Mouse (Mus musculus) heart, adult 9 months (tissue): ENCODE data around the gene Grip1.

Experiments
- DNase-seq, 2 experiments: peaks; one replicate each; pipeline ENCODE4 v3.0.0; 2022; ENCODE audit warnings: low spot score in 2 of 2

The Grip1 gene

DNA sequence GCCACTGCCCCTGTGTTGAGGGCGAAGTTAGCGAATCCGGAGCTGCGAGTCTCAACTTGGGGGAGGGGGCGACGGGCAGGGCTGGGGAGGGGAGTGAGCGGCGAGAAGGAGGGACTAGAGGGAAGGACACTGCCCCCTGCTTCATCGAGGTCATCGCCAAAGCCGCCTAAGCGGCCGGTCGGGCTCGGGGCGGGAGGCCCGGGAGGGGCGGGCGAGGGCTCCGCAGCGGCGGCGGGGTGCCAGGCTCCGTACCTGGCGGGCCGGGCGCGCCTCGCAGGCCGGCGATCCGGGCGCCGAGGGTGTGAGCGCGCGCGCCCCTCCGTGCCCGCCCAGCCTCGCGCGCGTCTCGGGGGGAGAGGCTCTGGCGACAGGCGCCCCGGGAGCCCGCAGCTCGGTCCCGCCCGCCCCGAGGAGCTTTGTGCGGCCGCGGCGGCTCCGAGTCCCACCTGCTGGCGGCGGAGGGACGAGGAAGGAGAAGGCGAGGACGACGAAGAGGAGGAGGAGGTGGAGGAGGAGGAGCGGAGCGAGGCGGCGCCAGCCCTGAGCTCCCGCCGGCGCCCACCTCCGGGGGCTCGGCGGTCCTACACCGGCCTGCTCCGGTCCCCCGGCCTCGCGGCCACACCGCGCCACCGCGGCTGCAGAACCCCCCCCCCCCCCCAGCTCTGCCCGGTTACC is at the start of gene Grip1:
TSS of gene Grip1 (plus strand) at position 400 of the 675 bp plus-strand sequence.
- DNase-seq = no peak

DNA sequence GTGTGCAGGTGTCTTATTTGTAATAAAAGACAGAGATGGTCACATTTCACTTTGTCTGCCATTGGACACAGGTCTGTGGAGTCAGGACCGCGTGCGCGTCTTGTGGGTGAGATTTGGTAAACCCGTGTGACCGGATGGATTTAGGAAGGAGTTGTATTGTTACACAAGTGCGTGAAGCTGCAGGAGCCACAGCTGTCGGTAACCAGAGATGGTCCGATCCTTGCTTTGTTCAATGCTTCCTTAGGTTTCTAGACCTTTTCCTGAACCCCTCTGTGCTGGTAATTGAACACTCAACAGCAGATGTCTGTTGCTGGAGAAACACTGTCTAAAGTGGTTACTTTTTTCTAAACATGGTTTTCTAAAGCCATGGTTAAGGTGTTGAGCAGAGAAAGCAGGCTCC is 48.5 kb upstream of the Grip1 start:
- no peak for DNase-seq

DNA sequence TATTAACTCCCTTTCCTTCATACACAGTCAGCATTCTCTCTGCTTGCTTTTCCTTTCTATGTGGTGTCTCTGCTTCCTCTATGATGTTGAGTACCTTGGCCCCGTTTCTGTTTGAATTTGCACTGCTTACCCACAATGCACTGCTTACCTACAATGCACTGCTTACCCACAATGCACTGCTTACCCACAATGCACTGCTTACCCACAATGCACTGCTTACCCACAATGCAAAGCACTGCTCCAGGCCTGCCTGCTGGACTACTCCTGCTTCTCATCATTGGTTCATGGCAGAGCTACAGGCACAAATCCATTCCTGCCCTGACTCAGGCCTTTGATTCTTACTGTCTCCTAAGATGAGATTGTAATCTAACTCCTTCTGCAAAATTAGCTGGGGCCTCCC is 48.0 kb upstream of the Grip1 start:
- no peak for DNase-seq

DNA sequence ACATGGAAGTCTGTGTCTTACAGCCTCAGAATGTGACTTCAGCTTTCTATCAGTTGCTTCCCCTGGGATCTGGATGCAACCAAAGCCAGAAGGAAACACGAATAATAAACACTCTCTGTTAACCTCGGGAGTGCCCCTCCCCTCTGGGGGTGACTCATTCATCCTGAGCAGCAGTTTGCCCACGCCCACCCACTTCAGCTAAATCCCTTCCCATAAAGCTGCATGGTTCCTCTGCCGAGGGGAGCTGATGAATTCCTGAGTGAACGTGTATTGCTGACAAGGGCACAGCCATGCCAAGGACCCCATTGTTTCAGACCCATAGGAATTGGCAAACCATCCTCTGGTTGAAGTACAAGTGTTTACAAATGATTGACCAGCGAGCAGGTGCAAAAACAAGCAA is 45.3 kb upstream of the Grip1 start:
- no peak for DNase-seq

DNA sequence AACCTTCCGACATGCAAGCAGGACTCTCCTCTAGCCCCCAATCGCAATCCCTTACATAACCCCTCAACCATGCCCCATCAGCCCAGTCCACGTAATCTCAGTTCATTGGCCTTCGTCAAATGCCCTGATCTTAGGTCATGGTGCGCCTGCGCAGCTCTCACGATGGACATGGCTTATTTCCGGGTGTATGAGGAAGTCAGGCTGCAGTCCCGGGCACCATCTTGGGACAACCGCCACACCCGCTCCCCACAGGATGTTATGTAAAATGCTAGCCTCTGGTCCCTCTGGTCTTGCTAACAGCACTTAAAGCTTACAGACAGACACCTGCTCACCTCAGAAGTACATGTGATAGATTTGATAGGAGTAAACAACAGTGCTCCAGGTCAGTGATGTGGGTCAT is 40.4 kb upstream of the Grip1 start:
- no peak for DNase-seq

DNA sequence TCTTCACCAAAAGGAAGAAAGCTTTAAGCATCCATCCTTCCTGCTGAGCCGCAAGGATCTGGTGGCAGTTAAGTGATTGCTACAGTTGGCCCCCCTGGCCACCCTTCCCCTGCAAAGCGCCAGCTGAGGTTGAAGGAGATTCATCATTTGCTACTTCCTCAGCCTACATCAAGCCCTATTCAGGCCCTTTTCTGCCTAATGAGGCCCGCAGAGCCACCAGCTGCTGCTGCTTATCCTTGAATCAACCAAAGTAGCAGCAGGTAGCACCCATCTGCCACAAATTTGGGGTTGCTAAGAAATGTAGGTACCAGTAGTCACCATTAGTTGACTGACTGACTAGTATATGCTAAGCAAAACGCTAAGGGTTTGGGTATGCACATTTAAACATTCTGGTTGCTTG is 38.5 kb upstream of the Grip1 start:
- no peak for DNase-seq

DNA sequence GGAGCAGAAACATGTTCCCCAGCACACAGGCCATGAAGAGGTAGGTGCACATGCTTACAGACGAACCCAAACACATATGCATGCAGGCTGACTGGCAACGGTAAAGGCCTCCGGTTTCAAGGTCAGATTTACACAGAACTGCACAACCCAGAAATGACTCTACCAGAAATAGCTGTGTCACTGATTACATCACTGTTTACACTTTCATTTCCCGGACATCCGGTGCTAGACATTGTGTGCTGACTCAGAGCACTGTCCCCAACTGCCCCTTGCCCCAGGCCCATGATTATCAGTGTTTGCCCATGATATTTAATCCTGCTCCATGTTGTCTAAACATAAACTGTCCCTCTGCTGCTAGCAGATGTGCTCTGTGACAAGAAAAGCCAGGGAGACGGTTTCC is 32.2 kb upstream of the Grip1 start:
- no peak for DNase-seq

DNA sequence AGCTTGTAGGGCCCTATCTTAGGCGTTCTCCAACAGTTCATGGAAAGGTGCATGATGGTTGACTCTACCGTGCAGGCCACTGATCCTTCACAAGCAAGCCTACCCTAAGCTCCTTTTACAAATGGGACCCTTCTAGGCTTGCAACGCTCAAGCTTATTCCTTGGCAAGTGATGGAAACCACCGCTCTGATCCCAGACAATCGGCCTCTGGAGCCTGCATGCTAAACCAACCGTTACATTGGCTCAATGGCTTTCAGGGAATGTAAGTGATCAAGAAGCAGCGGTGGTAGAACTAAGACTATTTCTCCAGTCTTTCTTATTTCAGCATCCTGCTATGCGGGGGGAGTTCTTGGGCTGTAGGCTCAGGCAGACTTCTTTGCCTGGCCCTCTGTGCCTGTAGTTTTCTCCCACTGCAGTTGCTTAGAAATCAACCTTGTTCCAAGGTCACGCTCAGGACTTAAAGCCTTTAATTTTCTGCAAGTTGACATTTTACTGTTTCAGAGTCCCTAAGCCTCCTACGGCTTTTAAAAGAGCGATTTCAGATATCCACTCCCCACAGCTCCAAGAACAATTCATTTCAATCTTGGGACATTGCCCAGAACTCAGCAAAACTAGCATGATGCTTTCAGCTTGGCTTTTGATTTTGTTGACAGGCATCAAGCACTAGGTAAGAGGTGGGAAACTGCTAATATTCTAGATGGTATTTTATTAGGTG is 29.7 kb upstream of the Grip1 start:
- DNase-seq = no peak

DNA sequence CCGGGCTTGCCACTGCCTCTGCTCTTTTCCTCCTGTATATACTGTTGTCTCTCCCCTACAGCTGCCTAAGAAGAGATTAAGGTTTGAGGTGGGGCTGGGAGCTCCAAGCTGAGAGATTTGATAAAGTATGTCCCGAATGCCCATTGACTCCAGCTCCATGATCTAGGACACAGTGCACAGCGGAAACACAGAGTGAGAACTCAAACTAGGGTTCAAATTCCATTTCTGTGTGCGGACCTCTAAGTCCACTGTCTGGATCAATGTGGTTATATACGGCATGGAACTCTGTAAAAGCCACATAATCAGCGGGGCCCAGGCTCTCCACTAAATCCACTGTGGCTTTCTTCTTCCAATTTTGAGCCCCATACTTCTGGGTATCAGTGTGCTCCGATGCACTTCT is 26.0 kb upstream of the Grip1 start:
- DNase-seq = no peak

DNA sequence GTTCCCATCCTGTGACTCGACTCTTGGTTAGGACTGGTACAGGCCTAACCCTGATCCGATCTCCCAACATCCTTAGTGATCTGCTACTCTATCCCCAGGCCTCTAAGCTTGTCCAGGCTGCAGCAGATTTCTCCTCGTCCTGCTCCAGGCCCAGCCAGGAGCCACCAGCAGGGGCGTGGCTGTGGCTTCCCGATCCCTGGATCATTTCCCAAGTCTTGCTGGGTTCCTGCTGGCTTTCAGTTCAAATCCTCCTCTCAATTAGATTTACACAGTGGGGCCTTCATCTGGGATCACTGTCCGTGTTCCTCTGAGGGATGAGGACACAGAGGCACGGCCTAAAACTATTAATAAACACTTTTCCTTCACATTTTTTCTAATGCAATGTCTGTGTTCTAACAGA is 25.5 kb upstream of the Grip1 start:
- no peak for DNase-seq

DNA sequence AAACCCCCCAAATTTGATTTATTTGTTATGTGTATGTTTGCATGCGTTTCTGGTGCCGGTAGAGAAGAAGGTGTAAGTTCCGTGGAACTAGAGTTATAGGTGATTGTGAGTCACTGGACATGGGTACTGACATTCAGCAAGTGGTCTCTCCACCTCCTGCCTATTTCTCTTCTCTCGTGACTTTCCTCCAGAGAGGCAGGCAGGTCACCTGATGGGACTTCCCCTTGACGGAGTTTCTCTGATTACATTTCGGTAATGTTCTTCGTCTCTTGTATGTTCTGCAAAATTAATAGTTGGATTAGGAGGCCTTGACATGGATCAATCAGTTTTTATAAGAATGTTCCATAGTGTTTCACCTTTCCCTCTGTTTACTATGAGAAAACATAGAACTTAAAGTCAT is 23.4 kb upstream of the Grip1 start:
- DNase-seq = no peak

DNA sequence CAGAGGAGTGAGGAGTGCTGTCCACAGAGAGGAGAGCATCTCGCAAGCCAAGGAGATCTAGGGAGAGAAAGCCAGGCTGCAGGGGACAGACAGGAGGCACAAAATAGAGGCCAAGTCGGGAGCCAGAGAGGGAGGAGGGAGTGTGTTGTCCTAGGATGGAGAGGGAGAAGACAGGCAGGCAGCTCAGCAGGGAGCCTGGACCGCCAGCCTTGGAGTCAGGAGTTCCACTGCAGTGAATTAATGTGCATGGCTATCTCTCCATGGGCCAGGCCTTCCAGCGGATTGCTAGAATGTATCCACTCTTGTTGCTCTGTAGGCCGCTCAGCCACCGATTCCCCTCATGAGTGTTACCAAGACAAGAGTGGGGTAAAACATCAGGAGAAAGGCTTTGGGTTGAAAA is 21.8 kb upstream of the Grip1 start:
- no peak for DNase-seq

DNA sequence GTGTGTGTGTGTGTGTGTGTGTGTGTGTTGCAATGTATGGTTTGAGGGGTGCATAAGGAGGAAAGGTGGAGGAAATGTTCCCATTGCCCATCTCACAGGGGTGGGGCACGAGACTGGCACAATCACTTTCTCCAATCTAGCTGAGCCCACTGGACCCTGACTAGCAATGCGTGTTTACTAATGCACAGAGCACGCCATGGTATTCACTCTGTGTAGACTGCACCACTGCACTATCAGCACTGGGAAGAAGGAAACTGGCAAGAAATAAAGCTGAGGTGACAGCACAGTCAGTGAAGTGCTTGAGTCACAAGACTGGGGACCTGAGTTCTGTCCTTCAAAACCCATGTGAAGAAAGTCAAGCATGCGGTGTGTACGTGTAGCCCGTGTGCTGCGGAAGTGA is 17.8 kb upstream of the Grip1 start:
- no peak for DNase-seq

DNA sequence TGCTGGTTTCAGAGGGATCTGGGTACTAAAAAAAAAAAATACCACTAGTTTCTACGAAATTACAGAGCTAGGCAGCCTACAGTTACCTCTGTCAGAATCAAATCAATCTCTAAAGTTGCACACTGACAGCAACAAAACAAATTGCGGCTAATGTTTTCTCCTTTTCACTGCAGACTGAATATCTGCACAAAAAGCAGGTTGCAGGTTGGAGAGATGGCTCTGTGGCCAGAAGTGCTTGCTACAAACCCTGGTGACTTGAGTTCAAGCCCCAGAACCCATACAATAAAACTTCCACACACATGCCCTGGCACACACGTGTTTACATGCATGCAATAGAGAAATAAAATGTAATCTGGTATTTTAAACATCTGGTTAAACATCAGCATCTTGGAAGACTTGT is 16.3 kb upstream of the Grip1 start:
- no peak for DNase-seq

DNA sequence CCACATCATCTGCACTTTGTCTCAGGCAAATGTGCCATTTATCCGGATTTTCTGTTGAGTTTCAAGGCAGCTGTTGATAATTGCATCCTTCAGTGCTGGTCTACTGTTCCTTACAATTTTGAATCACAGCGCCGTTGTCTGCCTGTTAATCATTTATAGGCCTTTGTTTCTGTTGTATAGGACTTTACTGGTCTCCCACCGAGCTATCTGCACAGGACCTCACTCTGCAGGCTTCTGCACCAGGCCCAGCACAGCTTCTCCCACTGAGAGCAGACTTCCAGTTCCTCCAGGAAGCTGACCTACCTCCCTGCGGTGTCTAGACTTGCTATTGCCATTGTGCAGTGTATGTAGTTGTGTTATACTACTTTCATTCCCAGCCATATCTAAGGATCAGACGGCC is 11.9 kb upstream of the Grip1 start:
- no peak for DNase-seq

DNA sequence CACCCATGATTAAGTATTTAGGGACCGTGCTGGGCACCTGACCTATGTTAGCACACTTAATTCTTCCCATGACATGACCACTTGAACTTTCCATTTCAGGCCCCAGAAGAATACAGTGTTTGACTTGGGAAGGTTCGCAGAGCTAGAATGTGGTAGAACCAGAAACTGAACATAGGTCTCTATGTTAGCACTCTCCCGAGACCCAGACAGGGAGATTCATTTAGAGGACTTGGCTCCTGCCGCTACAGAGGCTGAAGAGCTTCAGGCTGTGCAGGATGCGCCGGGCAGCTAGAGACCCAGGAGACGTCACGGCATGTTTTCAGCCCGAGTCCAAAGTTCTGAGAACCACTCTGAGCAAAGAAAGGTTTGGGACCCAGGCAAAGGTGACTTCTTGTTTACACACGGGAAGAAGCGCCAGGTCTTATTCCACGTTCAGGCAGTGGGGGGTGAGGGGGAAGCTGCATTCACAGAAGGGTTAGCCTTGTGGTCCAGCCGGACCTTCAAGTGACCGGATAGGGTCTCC is 6.2 kb upstream of the Grip1 start:
- no peak for DNase-seq

DNA sequence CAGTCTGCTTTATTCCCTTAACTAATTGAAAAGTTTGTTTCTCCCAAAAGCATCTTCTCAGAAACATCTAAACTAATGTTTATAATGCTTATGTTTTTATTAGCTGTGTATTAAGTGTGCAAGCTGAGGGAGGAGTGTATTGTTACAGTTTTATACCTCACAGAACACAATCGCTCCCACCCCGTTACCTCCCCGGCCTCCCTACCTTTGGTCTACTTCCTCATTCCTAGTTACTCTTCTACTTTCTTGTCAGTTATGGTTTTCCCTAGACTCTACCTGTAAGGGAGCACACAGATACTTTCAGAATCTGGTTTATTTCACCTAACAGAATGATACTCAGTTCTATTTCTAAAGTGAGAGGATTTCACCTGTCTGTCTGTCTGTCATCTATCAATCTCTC is 5.7 kb upstream of the Grip1 start:
- no peak for DNase-seq

DNA sequence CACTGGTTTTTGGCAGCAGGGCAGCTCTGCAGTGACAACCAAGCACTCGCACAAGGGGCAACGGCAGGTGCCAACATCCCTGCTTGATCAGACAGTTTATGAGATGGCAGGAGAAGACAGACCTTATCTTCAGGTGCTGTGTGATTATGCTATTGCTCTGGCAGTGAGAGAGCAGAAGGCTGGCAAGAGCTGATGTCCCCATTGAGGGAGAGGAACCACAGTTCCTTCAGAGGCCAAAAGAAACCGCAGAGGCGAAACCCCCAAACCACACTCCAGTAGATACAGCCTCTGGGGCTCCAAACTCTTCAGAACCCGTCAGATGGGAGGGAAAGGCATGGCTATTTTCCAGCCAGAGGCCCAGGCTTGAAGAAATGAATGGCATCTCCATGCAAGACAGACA is 932 bp upstream of the Grip1 start:
- DNase-seq = no peak

DNA sequence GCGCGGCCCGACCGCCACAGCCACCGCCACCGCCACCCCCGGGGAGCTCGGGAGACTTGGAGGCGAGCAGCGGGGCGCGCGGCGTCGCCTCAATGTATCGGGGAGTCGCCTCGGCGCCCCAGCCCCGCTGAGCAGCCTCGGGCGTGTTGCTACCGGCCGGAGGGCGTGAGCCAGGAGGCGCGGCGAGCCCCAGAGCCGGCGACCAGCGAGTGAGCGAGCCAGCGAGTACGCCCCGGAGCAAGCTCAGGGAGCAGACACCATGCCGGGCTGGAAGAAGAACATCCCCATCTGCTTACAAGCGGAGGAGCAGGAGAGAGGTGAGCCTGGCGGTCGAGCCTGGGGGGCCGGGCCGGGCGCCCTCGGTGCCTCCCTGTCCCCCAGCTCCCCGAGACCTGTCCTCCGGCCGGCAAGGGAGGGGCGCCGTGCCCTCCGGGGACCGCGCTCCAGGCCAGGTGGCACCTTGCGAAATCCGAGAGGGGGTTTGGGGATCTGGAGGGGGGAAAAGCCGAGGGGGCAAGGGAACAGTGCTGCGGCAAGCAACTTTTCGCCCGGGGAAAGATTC is 557 bp downstream of the Grip1 start:
- no peak for DNase-seq

DNA sequence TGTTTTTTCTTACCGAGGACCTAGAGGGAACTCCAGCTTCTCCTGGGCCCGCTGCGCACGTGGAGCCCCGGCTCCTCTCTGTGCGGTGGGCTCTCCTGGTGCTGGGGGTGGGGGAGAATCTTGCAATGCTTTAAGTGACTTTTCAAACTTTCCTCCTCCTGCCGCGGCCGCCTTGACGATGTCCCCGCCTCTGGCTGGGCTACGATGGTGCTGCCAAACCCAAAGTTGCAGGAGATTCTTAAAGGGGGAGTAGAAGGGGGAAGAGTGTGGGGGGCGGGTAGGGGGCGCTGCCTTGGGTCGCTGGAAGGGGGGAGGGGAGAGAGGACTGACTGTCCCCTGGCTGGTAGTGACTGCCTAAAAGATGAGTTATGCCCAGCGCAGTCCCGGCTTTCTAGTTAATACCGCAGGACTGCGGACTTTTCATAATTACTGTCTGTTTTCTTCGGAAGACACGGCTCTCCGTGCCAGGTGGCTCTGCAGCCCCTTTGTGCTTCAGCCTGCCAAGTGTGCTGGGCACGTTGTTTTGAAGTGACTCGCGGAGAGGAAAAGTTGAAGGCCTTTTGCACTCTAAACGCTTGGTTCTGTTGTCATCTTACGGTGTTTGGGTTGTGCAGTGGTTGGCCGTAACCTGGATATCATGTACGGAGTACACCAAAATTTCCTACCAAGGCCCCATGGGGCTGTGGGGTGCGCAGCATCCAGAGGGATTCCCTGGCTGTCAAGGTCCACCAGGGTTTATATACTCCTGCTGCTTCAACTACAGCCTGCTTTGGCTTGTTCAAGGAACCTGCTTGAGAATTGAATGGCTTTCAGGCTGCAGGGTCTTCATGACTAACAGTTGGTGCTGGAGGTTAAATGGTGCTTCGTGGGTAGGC is 1.3 kb downstream of the Grip1 start:
- no peak for DNase-seq

DNA sequence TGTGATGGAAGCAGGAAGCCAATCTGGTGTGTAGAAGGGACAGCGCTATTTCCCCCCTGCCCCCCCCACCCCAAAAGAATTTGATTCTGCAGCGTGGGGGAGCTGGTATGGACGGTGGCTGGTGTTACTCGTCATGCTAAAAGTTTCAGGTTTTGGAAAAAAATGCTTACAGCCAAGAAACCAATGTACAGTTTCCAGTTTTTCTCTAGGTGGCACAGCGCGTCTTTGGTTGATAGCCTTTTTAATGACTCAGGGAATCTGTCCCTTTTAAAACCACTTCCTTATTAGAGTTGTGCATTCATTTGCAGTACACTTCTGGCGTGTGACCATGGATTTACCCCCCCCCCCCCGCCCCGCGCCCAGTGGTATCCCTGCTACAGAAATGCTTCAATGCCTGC is 1.9 kb downstream of the Grip1 start:
- no peak for DNase-seq

DNA sequence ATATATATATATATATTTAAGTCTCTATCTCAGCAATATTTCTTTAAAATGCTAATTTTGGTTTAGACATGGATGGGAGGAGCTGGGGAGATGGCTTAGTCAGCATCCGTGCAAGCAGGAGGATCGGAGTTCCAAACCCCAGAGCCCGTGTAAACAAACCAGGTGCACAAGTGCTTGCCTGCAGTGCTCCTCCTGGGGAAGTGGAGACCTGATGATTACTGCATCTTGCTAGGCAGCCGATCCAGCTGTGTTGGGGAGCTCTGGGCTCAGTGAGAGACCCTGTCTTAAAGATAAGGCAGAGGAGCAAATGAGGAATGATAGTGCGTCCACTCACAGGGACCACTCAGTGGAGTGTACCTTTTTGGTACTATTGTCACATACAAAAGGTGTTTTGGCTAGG is 3.5 kb downstream of the Grip1 start:
- DNase-seq = no peak
